Mouse (Mus musculus): ENCODE results near the gene Svs3a. TPM values are rescaled to one million over a fixed set of nuclear protein-coding genes. Genes with fewer than 3 reads are reported as not detected.
"Not testable (repeated sequence)": the region's sequence is repeated elsewhere in the genome, so short reads cannot be mapped to it uniquely, and the experiment has no call there.

The Svs3a gene
- total RNA-seq (2021) = not detected

- DNase-seq; intact Hi-C loops (cut with DNase I): not testable (repeated sequence)
These were observed at the start of gene Svs3a for GRCm38 (mm10) chr2:164288968-164289367. TSS of gene Svs3a (plus strand) at chr2:164289268.

- DNase-seq; intact Hi-C loops (cut with DNase I): not testable (repeated sequence)
These were observed 32.5 kb upstream of the Svs3a start, which contains the start of gene Svs3b for GRCm38 (mm10) chr2:164256540-164256939. TSS of gene Svs3b (minus strand) at chr2:164256640.

- intact Hi-C loops (cut with DNase I) = no loop called here
These were observed 10.7 kb upstream of the Svs3a start, which contains the start of gene Svs4 for GRCm38 (mm10) chr2:164278359-164278758. TSS of gene Svs4 (minus strand) at chr2:164278459.

GRCm38 (mm10) chr2:164312599-164312998, 23.5 kb downstream of the Svs3a start:
- intact Hi-C loops (cut with DNase I) = no loop called here
- DNase-seq = no peak

More at GRCm38 (mm10) chr2:164278359-164278758, 10.7 kb upstream of the Svs3a start, which contains the start of gene Svs4:
- no peak for DNase-seq

GRCm38 (mm10) chr2:164315460-164315859, 26.4 kb downstream of the Svs3a start:
- DNase-seq; intact Hi-C loops (cut with DNase I): not testable (repeated sequence)

GRCm38 (mm10) chr2:164316451-164316850, 27.4 kb downstream of the Svs3a start, which contains the start of gene Svs6:
TSS of gene Svs6 (plus strand) at chr2:164316751.
- DNase-seq = not testable (repeated sequence)

GRCm38 (mm10) chr2:164320983-164321382, 31.9 kb downstream of the Svs3a start:
- intact Hi-C loops (cut with DNase I) = no loop called here
- no peak for DNase-seq

More at GRCm38 (mm10) chr2:164316451-164316850, 27.4 kb downstream of the Svs3a start, which contains the start of gene Svs6:
- intact Hi-C loops (cut with DNase I) = not testable (repeated sequence)

GRCm38 (mm10) chr2:164332440-164332839, 43.4 kb downstream of the Svs3a start, which contains the start of gene Svs5:
TSS of gene Svs5 (plus strand) at chr2:164332740.
- DNase-seq; intact Hi-C loops (cut with DNase I): not testable (repeated sequence)

Other genes starting within 250 kb of the Svs3a start
- 10 to 100 TPM; 31.8 to 38.8 TPM for gene Stk4, start 218.9 kb upstream of the Svs3a start, total RNA-seq (2021)
- gene Tomm34, start 218.1 kb upstream of the Svs3a start, total RNA-seq (2021) = 10 to 100 TPM; 41.4 to 42.7 TPM
- 1 to 10 TPM; 8.1 to 9.0 TPM for gene Kcns1, start 118.2 kb upstream of the Svs3a start, total RNA-seq (2021)
- gene Wfdc5, start 106.5 kb upstream of the Svs3a start, total RNA-seq (2021) = not detected
- not detected for gene Wfdc12, start 98.7 kb upstream of the Svs3a start, total RNA-seq (2021)
- gene Wfdc15a, start 89.1 kb upstream of the Svs3a start, total RNA-seq (2021) = not detected
- gene Wfdc15b, start 67.6 kb upstream of the Svs3a start, total RNA-seq (2021) = not detected
- gene Svs2, start 50.8 kb upstream of the Svs3a start, total RNA-seq (2021) = not detected
- gene Svs3b, start 32.6 kb upstream of the Svs3a start, total RNA-seq (2021) = not detected
- gene Svs4, start 10.8 kb upstream of the Svs3a start, total RNA-seq (2021) = not detected
- gene Svs6, start 27.5 kb downstream of the Svs3a start, total RNA-seq (2021) = not detected
- gene Svs5, start 43.5 kb downstream of the Svs3a start, total RNA-seq (2021) = not detected
- under 1 TPM in 1 of 2 experiments, not detected in 1; 0.94 TPM for gene Slpi, start 99.8 kb downstream of the Svs3a start, total RNA-seq (2021)
- under 1 TPM; 0.24 to 0.40 TPM for gene Rbpjl, start 113.9 kb downstream of the Svs3a start, total RNA-seq (2021)
- gene Matn4, start 115.9 kb downstream of the Svs3a start, total RNA-seq (2021) = 1 to 10 TPM; 9.6 to 9.8 TPM
- gene Sdc4, start 154.6 kb downstream of the Svs3a start, total RNA-seq (2021) = 10 to 100 TPM in 1 of 2 experiments, 1 to 10 TPM in 1; 9.6 to 12.6 TPM
- gene Sys1, start 167.7 kb downstream of the Svs3a start, total RNA-seq (2021) = 10 to 100 TPM; 42.5 to 45.8 TPM
- gene Gm20458, start 171.7 kb downstream of the Svs3a start, total RNA-seq (2021) = 1 to 10 TPM in 1 of 2 experiments, not detected in 1; 2.9 TPM
- gene Trp53tg5, start 184.5 kb downstream of the Svs3a start, total RNA-seq (2021) = not detected
- gene Dbndd2, start 196.8 kb downstream of the Svs3a start, total RNA-seq (2021) = 10 to 100 TPM; 32.6 to 33.5 TPM
- gene Pigt, start 208.3 kb downstream of the Svs3a start, total RNA-seq (2021) = 100 to 1,000 TPM; 109 to 113 TPM